Mouse (Mus musculus): ENCODE measurements around the gene Raver2.

Gene Raver2

GRCm38 (mm10) chr4:101068786-101069153, at the start of gene Raver2:
Gene Raver2 (plus strand): TSS chr4:101068983.
- in situ Hi-C loops (cut with MboI; ENCODE audit: unreplicated experiment in 2 of 2): no loop called here

GRCm38 (mm10) chr4:101020596-101020995, 48.2 kb upstream of the Raver2 start, which contains the start of gene Gm10577:
Gene Gm10577 (minus strand): TSS chr4:101020696.
- in situ Hi-C loops (cut with MboI; ENCODE audit: unreplicated experiment in 2 of 2): no loop called here

GRCm38 (mm10) chr4:101026566-101026965, 42.2 kb upstream of the Raver2 start:
- in situ Hi-C loops (cut with MboI; ENCODE audit: unreplicated experiment in 2 of 2): no loop called here

- in situ Hi-C loops (cut with MboI; ENCODE audit: unreplicated experiment in 2 of 2): no loop called here
Measured at GRCm38 (mm10) chr4:101026995-101027394, 41.8 kb upstream of the Raver2 start.

- in situ Hi-C loops (cut with MboI; ENCODE audit: unreplicated experiment in 2 of 2): no loop called here
Measured at GRCm38 (mm10) chr4:101027852-101028411, 40.9 kb upstream of the Raver2 start.

GRCm38 (mm10) chr4:101033047-101033446, 35.7 kb upstream of the Raver2 start:
- in situ Hi-C loops (cut with MboI; ENCODE audit: unreplicated experiment in 2 of 2): no loop called here

GRCm38 (mm10) chr4:101035131-101035530, 33.7 kb upstream of the Raver2 start:
- in situ Hi-C loops (cut with MboI; ENCODE audit: unreplicated experiment in 2 of 2): no loop called here

GRCm38 (mm10) chr4:101037156-101037555, 31.6 kb upstream of the Raver2 start:
- in situ Hi-C loops (cut with MboI; ENCODE audit: unreplicated experiment in 2 of 2): no loop called here

GRCm38 (mm10) chr4:101043691-101044090, 25.1 kb upstream of the Raver2 start:
- in situ Hi-C loops (cut with MboI; ENCODE audit: unreplicated experiment in 2 of 2): no loop called here

- in situ Hi-C loops (cut with MboI; ENCODE audit: unreplicated experiment in 2 of 2): no loop called here
Measured at GRCm38 (mm10) chr4:101044149-101044548, 24.6 kb upstream of the Raver2 start.

GRCm38 (mm10) chr4:101046576-101046975, 22.2 kb upstream of the Raver2 start:
- in situ Hi-C loops (cut with MboI; ENCODE audit: unreplicated experiment in 2 of 2): no loop called here

- in situ Hi-C loops (cut with MboI; ENCODE audit: unreplicated experiment in 2 of 2): no loop called here
Measured at GRCm38 (mm10) chr4:101062146-101062545, 6.6 kb upstream of the Raver2 start.

- in situ Hi-C loops (cut with MboI; ENCODE audit: unreplicated experiment in 2 of 2): no loop called here
Measured at GRCm38 (mm10) chr4:101066401-101066800, 2.4 kb upstream of the Raver2 start.

- in situ Hi-C loops (cut with MboI; ENCODE audit: unreplicated experiment in 2 of 2): no loop called here
Measured at GRCm38 (mm10) chr4:101069154-101069971, 580 bp downstream of the Raver2 start.

GRCm38 (mm10) chr4:101071570-101071969, 2.8 kb downstream of the Raver2 start:
- in situ Hi-C loops (cut with MboI; ENCODE audit: unreplicated experiment in 2 of 2): no loop called here

GRCm38 (mm10) chr4:101076425-101076824, 7.6 kb downstream of the Raver2 start:
- in situ Hi-C loops (cut with MboI; ENCODE audit: unreplicated experiment in 2 of 2): no loop called here

- in situ Hi-C loops (cut with MboI; ENCODE audit: unreplicated experiment in 2 of 2): no loop called here
Measured at GRCm38 (mm10) chr4:101080016-101080415, 11.2 kb downstream of the Raver2 start.

GRCm38 (mm10) chr4:101082176-101082888, 13.5 kb downstream of the Raver2 start:
- in situ Hi-C loops (cut with MboI; ENCODE audit: unreplicated experiment in 2 of 2): no loop called here

GRCm38 (mm10) chr4:101084863-101085262, 16.1 kb downstream of the Raver2 start:
- in situ Hi-C loops (cut with MboI; ENCODE audit: unreplicated experiment in 2 of 2): no loop called here

- in situ Hi-C loops (cut with MboI; ENCODE audit: unreplicated experiment in 2 of 2): no loop called here
Measured at GRCm38 (mm10) chr4:101086040-101086439, 17.3 kb downstream of the Raver2 start.

- in situ Hi-C loops (cut with MboI; ENCODE audit: unreplicated experiment in 2 of 2): no loop called here
Measured at GRCm38 (mm10) chr4:101087721-101088120, 18.9 kb downstream of the Raver2 start.

Data from v-Abl transformed pro-B cells (cell line).